Mouse (Mus musculus): ENCODE data around the gene Ube2g1. TPM values are rescaled to one million over a fixed set of nuclear protein-coding genes. Genes with fewer than 3 reads are reported as not detected.
"Not testable (repeated sequence)": the region's sequence is repeated elsewhere in the genome, so short reads cannot be mapped to it uniquely, and the experiment has no call there.

Ube2g1 gene
- polyA plus RNA-seq, 1 experiment: 39.8 TPM

DNA sequence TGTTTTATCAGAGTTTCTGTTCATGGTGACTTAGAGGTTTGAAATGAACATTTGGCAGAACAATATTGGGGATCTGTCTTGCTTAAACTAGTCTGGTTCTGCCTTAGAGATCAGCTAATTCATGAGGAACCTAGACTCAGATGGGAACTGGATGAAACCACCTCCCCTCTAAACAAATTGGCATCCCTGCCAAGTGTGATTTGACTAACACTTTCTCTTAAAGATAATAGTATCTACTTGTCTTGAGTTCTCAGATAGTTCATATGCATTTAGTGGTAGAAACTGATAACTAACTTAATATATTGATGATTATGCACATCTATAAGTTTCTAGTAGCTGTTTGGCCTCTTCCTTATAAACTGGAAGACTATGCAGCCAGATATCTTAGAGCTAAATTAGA is 79.6 kb downstream of the Ube2g1 start:
- no peak overlapping the region for H3K4me3 ChIP-seq (ENCODE audit: insufficient read depth, low read length)
- no peak overlapping the region for H3K27ac ChIP-seq (ENCODE audit: insufficient read depth, low read length)
- TF ChIP-seq CTCF (IDR thresholded peaks at IDR 0.05; ENCODE audit: extremely low read depth, insufficient read depth, low read length): no peak
- no peak for TF ChIP-seq POLR2A (IDR thresholded peaks at IDR 0.05; ENCODE audit: extremely low read depth, insufficient read depth, low read length)
- peaks cover 4% of the 10 kb centered on the region; the same call in 1 of the 2 replicates for H3K4me1 ChIP-seq (ENCODE audit: control insufficient read depth, insufficient read depth, low read length)

DNA sequence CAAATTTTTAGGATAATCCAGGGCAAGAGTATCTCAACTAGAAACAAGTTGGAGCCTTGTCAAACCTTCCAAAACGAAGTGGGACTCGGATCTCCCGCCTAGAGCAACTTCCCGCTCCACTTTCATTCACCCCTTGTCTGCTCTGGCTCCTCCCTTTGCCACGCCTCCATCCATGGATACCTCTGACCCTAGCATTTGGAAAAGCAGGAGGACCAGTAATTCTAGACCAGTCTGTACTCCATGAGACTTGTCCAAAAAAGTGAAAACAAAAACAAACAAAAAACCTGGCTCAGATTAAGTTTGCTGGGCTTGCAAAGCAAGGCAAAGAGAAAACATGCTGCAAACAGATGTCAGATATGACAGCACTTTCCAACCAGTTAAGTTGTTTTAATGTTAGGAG is 81.2 kb downstream of the Ube2g1 start:
- Histone ChIP-seq H3K4me3 (ENCODE audit: insufficient read depth, low read length) (no peak overlapping the region), H3K4me1 (ENCODE audit: control insufficient read depth, insufficient read depth, low read length) (peaks cover 4% of the 10 kb centered on the region; the same call in 1 of the 2 replicates), H3K27ac (ENCODE audit: insufficient read depth, low read length) (no peak overlapping the region)
- TF ChIP-seq CTCF (IDR thresholded peaks at IDR 0.05; ENCODE audit: extremely low read depth, insufficient read depth, low read length) (no peak), POLR2A (IDR thresholded peaks at IDR 0.05; ENCODE audit: extremely low read depth, insufficient read depth, low read length) (no peak)

GRCm38 (mm10) chr11:72689115-72689514 is 82.0 kb downstream of the Ube2g1 start:
- TF ChIP-seq CTCF (IDR thresholded peaks at IDR 0.05; ENCODE audit: extremely low read depth, insufficient read depth, low read length): no peak
- TF ChIP-seq POLR2A (IDR thresholded peaks at IDR 0.05; ENCODE audit: extremely low read depth, insufficient read depth, low read length): no peak
- peaks cover 4% of the 10 kb centered on the region; the same call in 1 of the 2 replicates for H3K4me1 ChIP-seq (ENCODE audit: control insufficient read depth, insufficient read depth, low read length)
- no peak overlapping the region for H3K27ac ChIP-seq (ENCODE audit: insufficient read depth, low read length)
- no peak overlapping the region; the same call in 1 of the 2 replicates for H3K4me3 ChIP-seq (ENCODE audit: insufficient read depth, low read length)

DNA sequence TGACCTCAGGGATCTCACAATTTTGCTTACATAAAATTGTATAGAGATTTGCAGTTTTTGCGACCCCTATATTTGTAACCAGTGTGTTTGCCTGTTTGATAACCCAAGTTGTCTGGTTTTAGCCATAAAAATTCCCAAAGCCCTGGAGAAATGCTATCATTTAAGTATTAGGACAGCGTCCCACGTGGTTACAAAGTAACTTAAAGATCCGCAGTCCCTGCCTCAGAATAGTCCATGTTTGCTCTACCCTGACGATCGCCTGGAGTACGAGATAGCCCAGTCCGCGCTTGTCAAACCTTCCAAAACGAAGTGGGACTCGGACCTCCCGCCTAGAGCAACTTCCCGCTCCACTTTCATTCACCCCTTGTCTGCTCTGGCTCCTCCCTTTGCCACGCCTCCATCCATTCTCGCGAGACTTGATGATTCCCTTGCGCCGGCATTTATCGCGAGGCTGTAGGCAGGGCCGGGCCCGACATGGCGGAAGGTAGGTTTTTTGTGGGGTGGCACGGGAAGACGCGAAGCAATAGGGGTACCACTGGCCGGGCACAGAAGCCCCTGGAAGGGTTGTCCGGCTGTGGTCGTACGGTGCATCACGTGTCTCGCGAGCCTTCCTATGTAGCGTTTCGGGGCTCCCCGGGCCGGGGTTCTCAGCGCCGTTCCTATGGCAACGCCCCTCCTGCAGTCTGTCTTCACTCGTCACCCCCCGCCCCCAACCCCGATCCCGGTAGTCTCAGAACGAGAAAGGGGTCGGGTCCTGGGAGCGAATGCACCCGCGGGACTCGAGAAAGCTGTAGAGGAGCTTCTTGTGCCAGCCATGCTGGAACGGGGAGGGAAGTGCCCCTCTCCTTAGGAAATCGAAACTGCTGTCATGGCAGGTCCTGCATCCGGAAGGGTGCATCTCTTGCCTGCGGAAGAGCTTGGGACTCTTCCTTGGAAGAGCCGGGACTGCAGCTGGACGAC is 82.7 kb downstream of the Ube2g1 start, which contains the start of gene Ankfy1:
TSS of gene Ankfy1 (plus strand) at position 456 of the 960 bp plus-strand sequence.
- Histone ChIP-seq H3K27ac (ENCODE audit: insufficient read depth, low read length) (peak within 1 kb of the TSS; percentile 73), H3K4me3 (ENCODE audit: insufficient read depth, low read length) (peak within 1 kb of the TSS; percentile 82)
- TF ChIP-seq POLR2A (IDR thresholded peaks at IDR 0.05; ENCODE audit: extremely low read depth, insufficient read depth, low read length): peak; percentile 93
- no peak for TF ChIP-seq CTCF (IDR thresholded peaks at IDR 0.05; ENCODE audit: extremely low read depth, insufficient read depth, low read length)

DNA sequence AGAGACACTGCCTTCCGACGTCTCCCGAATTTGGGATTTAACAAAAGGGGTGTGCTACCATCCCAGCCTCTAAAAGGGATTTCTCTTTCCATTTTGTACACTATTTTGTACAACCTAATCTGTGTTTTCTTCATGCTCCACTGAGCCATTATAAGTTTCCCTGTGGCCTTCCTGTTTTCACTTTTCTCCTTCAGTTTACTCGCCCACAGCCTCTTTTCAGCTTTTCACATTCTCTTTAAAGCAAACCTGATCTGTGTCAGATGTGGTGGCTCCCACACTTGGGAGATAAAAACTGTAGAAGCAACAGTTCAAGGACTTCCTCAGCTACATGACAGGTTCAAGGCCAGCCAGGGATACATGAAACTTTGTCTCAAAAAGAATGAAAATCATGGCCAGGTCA is 85.3 kb downstream of the Ube2g1 start:
- TF ChIP-seq CTCF (IDR thresholded peaks at IDR 0.05; ENCODE audit: extremely low read depth, insufficient read depth, low read length) (no peak), POLR2A (IDR thresholded peaks at IDR 0.05; ENCODE audit: extremely low read depth, insufficient read depth, low read length) (no peak)

More for the DNA sequence above, 82.7 kb downstream of the Ube2g1 start, which contains the start of gene Ankfy1:
- H3K4me1 ChIP-seq (ENCODE audit: control insufficient read depth, insufficient read depth, low read length): peaks cover 4% of the 10 kb centered on the region; the same call in 1 of the 2 replicates

GRCm38 (mm10) chr11:72695025-72695424 is 87.9 kb downstream of the Ube2g1 start:
- Histone ChIP-seq H3K27ac (ENCODE audit: insufficient read depth, low read length) (no peak overlapping the region), H3K4me1 (ENCODE audit: control insufficient read depth, insufficient read depth, low read length) (peaks cover 4% of the 10 kb centered on the region; the same call in 1 of the 2 replicates), H3K4me3 (ENCODE audit: insufficient read depth, low read length) (no peak overlapping the region)
- no peak for TF ChIP-seq CTCF (IDR thresholded peaks at IDR 0.05; ENCODE audit: extremely low read depth, insufficient read depth, low read length)
- no peak for TF ChIP-seq POLR2A (IDR thresholded peaks at IDR 0.05; ENCODE audit: extremely low read depth, insufficient read depth, low read length)

More for the DNA sequence above, 85.3 kb downstream of the Ube2g1 start:
- peaks cover 4% of the 10 kb centered on the region; the same call in 1 of the 2 replicates for H3K4me1 ChIP-seq (ENCODE audit: control insufficient read depth, insufficient read depth, low read length)
- H3K4me3 ChIP-seq (ENCODE audit: insufficient read depth, low read length): no peak overlapping the region
- no peak overlapping the region for H3K27ac ChIP-seq (ENCODE audit: insufficient read depth, low read length)

DNA sequence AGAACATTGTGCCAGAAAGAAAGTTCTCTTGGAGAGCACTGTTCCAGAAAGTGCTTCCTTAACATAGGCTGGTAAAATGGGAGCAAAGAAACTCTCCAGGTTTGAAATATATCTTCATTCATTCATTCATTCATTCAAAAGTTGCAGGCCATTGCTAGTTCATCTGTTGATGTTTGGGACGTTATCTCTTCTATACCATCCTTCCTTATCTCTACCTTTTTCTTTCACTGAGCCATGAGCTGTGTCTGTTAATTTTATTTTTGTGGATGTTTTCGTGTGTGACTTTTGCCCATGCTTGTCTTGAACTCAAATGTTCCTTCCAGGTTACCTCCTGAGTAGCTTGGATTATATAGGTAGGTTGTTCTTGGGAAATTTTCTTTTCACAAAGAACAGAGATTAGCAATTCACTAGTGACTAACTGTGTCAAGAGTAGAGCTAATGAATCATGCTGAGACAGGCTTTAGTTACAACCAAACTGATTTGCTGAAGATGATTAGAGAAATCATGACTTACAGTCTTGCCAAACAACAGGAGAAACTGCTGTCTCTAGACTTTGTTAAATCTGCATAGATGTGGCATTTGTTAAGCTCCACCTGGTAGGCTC is 89.4 kb downstream of the Ube2g1 start:
- Histone ChIP-seq H3K4me3 (ENCODE audit: insufficient read depth, low read length) (no peak overlapping the region), H3K27ac (ENCODE audit: insufficient read depth, low read length) (no peak overlapping the region), H3K4me1 (ENCODE audit: control insufficient read depth, insufficient read depth, low read length) (no peaks in the 10 kb centered on the region; the same call in 1 of the 2 replicates)
- no peak for TF ChIP-seq POLR2A (IDR thresholded peaks at IDR 0.05; ENCODE audit: extremely low read depth, insufficient read depth, low read length)
- TF ChIP-seq CTCF (IDR thresholded peaks at IDR 0.05; ENCODE audit: extremely low read depth, insufficient read depth, low read length): no peak

GRCm38 (mm10) chr11:72697323-72697722 is 90.2 kb downstream of the Ube2g1 start:
- no peak for TF ChIP-seq POLR2A (IDR thresholded peaks at IDR 0.05; ENCODE audit: extremely low read depth, insufficient read depth, low read length)
- TF ChIP-seq CTCF (IDR thresholded peaks at IDR 0.05; ENCODE audit: extremely low read depth, insufficient read depth, low read length): no peak
- no peaks in the 10 kb centered on the region; the same call in 1 of the 2 replicates for H3K4me1 ChIP-seq (ENCODE audit: control insufficient read depth, insufficient read depth, low read length)
- H3K27ac ChIP-seq (ENCODE audit: insufficient read depth, low read length): no peak overlapping the region
- H3K4me3 ChIP-seq (ENCODE audit: insufficient read depth, low read length): no peak overlapping the region

DNA sequence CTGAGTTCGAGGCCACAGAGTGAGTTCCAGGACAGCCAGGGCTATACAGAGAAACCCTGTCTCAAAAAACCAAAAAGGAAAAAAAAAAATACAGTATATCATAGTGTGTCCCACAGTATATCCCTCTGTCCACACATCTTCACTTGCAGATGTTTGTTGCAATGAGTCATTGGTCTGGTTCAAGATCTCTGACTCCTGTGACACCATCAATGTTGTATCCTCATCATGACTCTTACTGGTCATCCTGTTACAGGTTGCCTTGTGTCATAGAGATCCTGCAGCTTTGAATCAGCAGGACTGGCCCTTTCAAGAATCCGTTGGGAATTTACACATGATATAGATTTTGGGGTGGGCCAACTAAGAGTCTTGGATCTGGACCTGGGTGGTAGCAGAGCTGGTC is 98.0 kb downstream of the Ube2g1 start:
- H3K4me3 ChIP-seq (ENCODE audit: insufficient read depth, low read length): not testable (repeated sequence)

More for the DNA sequence above, 98.0 kb downstream of the Ube2g1 start:
- H3K27ac ChIP-seq (ENCODE audit: insufficient read depth, low read length); H3K4me1 ChIP-seq (ENCODE audit: control insufficient read depth, insufficient read depth, low read length): not testable (repeated sequence)
